Mouse (Mus musculus) C2C12 (cell line): ENCODE results near the gene Park7.

Experiments used
- CEBPB ChIP-seq: IDR thresholded peaks from one replicate; pipeline ENCODE4 v1.6.1; 2011; ENCODE audit warnings: low read depth, mild to moderate bottlenecking, control low read depth, moderate library complexity
- CTCF ChIP-seq: IDR thresholded peaks from one replicate; pipeline ENCODE4 v1.5.1; 2011; ENCODE audit not compliant: control insufficient read depth, insufficient read depth, insufficient read length
- MAX ChIP-seq: IDR thresholded peaks from one replicate; pipeline ENCODE4 v1.6.1; 2011; ENCODE audit warnings: mild to moderate bottlenecking, control low read depth
- MYOD1 ChIP-seq: IDR thresholded peaks from one replicate; pipeline ENCODE4 v1.6.1; 2011; ENCODE audit warnings: low read depth; ENCODE audit not compliant: control insufficient read depth, insufficient read length
- MYOG ChIP-seq: IDR thresholded peaks from one replicate; pipeline ENCODE4 v1.6.1; 2011; ENCODE audit not compliant: control insufficient read depth, insufficient read length; ENCODE audit errors: extremely low read depth
- USF1 ChIP-seq: IDR thresholded peaks from one replicate; pipeline ENCODE4 v1.6.1; 2011; ENCODE audit warnings: low read depth, mild to moderate bottlenecking, control low read depth, moderate library complexity

GRCm38 (mm10) chr4:150902062-150902461, 12.2 kb downstream of the Park7 start:
- TF ChIP-seq USF1 (no peak), MYOD1 (no peak), CTCF (no peak), MAX (no peak), CEBPB (no peak), MYOG (no peak)
